Comparison of ENCODE assay signal across 8 mouse cellular contexts in the genomic region with DNA sequence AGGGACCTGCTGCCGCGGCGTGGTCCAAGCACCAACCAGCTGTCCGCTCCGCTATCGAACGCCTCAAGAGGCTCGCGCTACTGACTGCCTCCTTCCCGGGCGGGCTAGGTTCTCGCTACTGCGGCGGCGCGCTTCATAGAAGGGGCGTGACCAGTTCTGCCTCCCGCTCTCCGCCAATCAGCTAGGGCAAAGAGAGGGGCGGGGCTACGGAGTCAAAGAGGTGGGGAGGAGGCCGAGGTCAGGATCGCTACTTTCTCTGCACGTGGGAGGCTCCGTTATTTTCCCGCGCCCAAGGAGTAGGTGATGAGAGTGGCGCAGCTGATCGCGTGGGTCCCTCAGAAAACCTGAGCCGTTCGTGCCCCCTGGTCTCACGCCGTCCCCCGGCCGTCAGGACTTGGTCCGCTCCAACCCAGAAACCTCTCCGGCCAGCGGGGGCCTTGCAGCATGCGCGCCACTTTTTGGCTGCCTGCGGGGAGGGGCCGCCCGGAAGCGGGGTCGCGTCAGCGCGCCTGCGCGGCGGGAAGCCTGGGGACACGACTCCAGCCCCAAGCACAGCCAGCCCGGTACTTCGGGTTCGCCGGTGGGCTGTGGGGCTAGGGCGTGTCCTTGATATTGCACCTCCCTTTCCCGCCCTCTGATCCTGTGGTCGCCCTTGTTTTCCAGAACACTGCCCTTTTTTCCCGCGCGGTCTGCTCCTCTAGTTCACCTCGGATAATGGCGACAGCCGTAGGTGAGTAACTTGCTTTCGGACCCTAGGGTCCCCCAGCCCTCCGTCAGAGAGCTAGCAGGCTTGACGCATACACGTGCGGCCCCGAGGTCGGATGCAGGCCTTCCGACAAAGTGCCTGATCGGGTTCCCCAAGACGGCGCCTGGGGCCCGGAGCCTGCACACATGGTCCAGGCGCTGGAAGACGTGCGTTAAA. TPM values are rescaled to one million over a fixed set of nuclear protein-coding genes. Genes with fewer than 3 reads are reported as not detected.
DNase-seq lines count a peak whose midpoint lies in the region; ATAC-seq lines count a peak whose summit lies in the region.

A gene (plus strand): TSS at position 202 of the 922 bp plus-strand sequence.
A gene (minus strand): TSS at position 473 of the 922 bp plus-strand sequence.

- whole genome bisulfite sequencing in heart, embryonic 14.5 days = under 1% methylated on average over 75 of the region's 81 CpGs
- WGBS in liver, embryonic 13.5 days (ENCODE audit: insufficient replicate concordance) = under 1% methylated on average over 81 of the region's 81 CpGs
- WGBS in stomach, embryonic 16.5 days = under 1% methylated on average over 81 of the region's 81 CpGs

- H3K27ac ChIP-seq in brown adipose tissue, adult 24 weeks (replicated peaks; ENCODE audit: low read depth, low read length) = peak within 1 kb of the TSS; percentile 59
- peak within 1 kb of the TSS; percentile 81 to 86 for H3K27ac ChIP-seq in heart, embryonic 14.5 days (replicated peaks in 1 of 2; ENCODE audit: control insufficient read depth in 1 of 2, insufficient read depth in 1 of 2, low read depth in 2 of 2, low read length in 2 of 2)
- H3K27ac ChIP-seq in liver, embryonic 13.5 days = peak within 1 kb of the TSS; percentile 88
- peak within 1 kb of the TSS; percentile 88 for H3K27ac ChIP-seq in stomach, embryonic 16.5 days (ENCODE audit: low read length)

- H3K9me3 ChIP-seq in heart, embryonic 14.5 days (ENCODE audit: control insufficient read depth, low read length) = no peaks in the 10 kb centered on the region
- no peaks in the 10 kb centered on the region for H3K9me3 ChIP-seq in liver, embryonic 13.5 days (replicated peaks)
- no peaks in the 10 kb centered on the region for H3K9me3 ChIP-seq in stomach, embryonic 16.5 days (replicated peaks; ENCODE audit: control insufficient read depth, low read length)

- peak within 1 kb of the TSS; percentile 90 for H3K9ac ChIP-seq in heart, embryonic 14.5 days (ENCODE audit: low read length)
- H3K9ac ChIP-seq in liver, embryonic 13.5 days = peak within 1 kb of the TSS; percentile 88
- peak within 1 kb of the TSS; percentile 74 for H3K9ac ChIP-seq in stomach, embryonic 16.5 days (ENCODE audit: low read length)

- H3K27me3 ChIP-seq in heart, embryonic 14.5 days (ENCODE audit: control insufficient read depth, insufficient read depth, low read length) = no peaks in the 10 kb centered on the region
- H3K27me3 ChIP-seq in liver, embryonic 13.5 days = no peaks in the 10 kb centered on the region
- no peaks in the 10 kb centered on the region for H3K27me3 ChIP-seq in stomach, embryonic 16.5 days (ENCODE audit: control insufficient read depth, insufficient read depth, low read length)

- DNase-seq in CD4-positive, CD25-positive, alpha-beta regulatory T cell, adult 2 months (ENCODE audit: low read depth, low spot score) = peak; percentile 99
- peak; percentile 62 for DNase-seq in fat pad, adult 2 months (ENCODE audit: extremely low read depth, low read depth, low spot score)
- peak; percentile 99 for DNase-seq in kidney, postnatal 14 days
- peak; percentile 99 for DNase-seq in liver, embryonic 13.5 days
- peak; percentile 98 for DNase-seq in neural tube, embryonic 10.5 days (ENCODE audit: extremely low spot score, low spot score)

- ATAC-seq in heart, embryonic 14.5 days (ENCODE audit: insufficient number of reproducible peaks, insufficient read depth, low FRiP score, low read depth) = peak; percentile 96
- peak; percentile 91 for ATAC-seq in liver, embryonic 13.5 days (ENCODE audit: low read depth)
- peak; percentile 97 for ATAC-seq in stomach, embryonic 16.5 days (ENCODE audit: insufficient read depth, low FRiP score)

- H3K4me3 ChIP-seq in brown adipose tissue, adult 24 weeks (ENCODE audit: insufficient read depth, low read depth, low read length) = peak within 1 kb of the TSS; percentile 74
- peak within 1 kb of the TSS; percentile 80 to 81 for H3K4me3 ChIP-seq in heart, embryonic 14.5 days (ENCODE audit: control insufficient read depth in 1 of 2, insufficient read depth in 1 of 2, low read depth in 1 of 2, low read length in 2 of 2)
- peak within 1 kb of the TSS; percentile 84 for H3K4me3 ChIP-seq in liver, embryonic 13.5 days (replicated peaks)
- peak within 1 kb of the TSS; percentile 67 for H3K4me3 ChIP-seq in stomach, embryonic 16.5 days (replicated peaks; ENCODE audit: low read length)

- peak within 1 kb of the TSS; percentile 94 for H3K4me2 ChIP-seq in heart, embryonic 14.5 days (ENCODE audit: low read length)
- peak within 1 kb of the TSS; percentile 93 for H3K4me2 ChIP-seq in liver, embryonic 13.5 days
- H3K4me2 ChIP-seq in stomach, embryonic 16.5 days (ENCODE audit: low read depth, low read length) = peak within 1 kb of the TSS; percentile 90

- H3K36me3 ChIP-seq in heart, embryonic 14.5 days (ENCODE audit: control insufficient read depth, insufficient read depth, low read length) = peaks cover 21% of the 10 kb centered on the region
- H3K36me3 ChIP-seq in liver, embryonic 13.5 days = peaks cover 50% of the 10 kb centered on the region
- no peaks in the 10 kb centered on the region for H3K36me3 ChIP-seq in stomach, embryonic 16.5 days (ENCODE audit: control insufficient read depth, insufficient read depth, low read length)

- H3K4me1 ChIP-seq in brown adipose tissue, adult 24 weeks (ENCODE audit: control insufficient read depth, insufficient read depth, insufficient read length, low read length) = peaks cover 11% of the 10 kb centered on the region; the same call in 1 of the 2 replicates
- peaks cover 10 to 49% of the 10 kb centered on the region in 2 experiments for H3K4me1 ChIP-seq in heart, embryonic 14.5 days (ENCODE audit: control insufficient read depth in 2 of 2, insufficient read depth in 2 of 2, low read length in 2 of 2)
- H3K4me1 ChIP-seq in liver, embryonic 13.5 days (replicated peaks) = peaks cover 73% of the 10 kb centered on the region
- peaks cover 16% of the 10 kb centered on the region for H3K4me1 ChIP-seq in stomach, embryonic 16.5 days (ENCODE audit: control insufficient read depth, insufficient read depth, low read length)

RNA-seq across cellular contexts. Expression of the first gene that starts in this region (rescaled TPM):
- 121 and 134 TPM in 2 replicates for polyA plus RNA-seq in brown adipose tissue, adult 24 weeks (2012; ENCODE audit: insufficient read depth, insufficient read length, missing spikeins)
- polyA plus RNA-seq in heart, embryonic 14.5 days (2014; fragmentation: Nextera tagmentation; extraction: Ambion mirVana) = 231 and 234 TPM in 2 replicates
- 216 and 252 TPM in 2 replicates for polyA plus RNA-seq in liver, embryonic 13.5 days (2015; fragmentation: Nextera tagmentation; extraction: Ambion mirVana)
- polyA plus RNA-seq in stomach, embryonic 16.5 days (2015; fragmentation: Nextera tagmentation; extraction: Ambion mirVana) = 210 and 211 TPM in 2 replicates

RNA-seq across cellular contexts. Expression of the second gene that starts in this region (rescaled TPM):
- polyA plus RNA-seq in brown adipose tissue, adult 24 weeks (2012; ENCODE audit: insufficient read depth, insufficient read length, missing spikeins) = 5.3 TPM in 2 replicates
- 23.8 and 26.4 TPM in 2 replicates for polyA plus RNA-seq in heart, embryonic 14.5 days (2014; fragmentation: Nextera tagmentation; extraction: Ambion mirVana)
- polyA plus RNA-seq in liver, embryonic 13.5 days (2015; fragmentation: Nextera tagmentation; extraction: Ambion mirVana) = 38.5 and 45.7 TPM in 2 replicates
- polyA plus RNA-seq in stomach, embryonic 16.5 days (2015; fragmentation: Nextera tagmentation; extraction: Ambion mirVana) = 21.7 and 26.2 TPM in 2 replicates

Comparison
In these comparisons a context has a peak if more than half of its experiments do, and no peak if none do; other contexts are left out.
1. Peak in every context shown above with its lines: DNase-seq, ATAC-seq, H3K4me3 ChIP-seq and H3K27ac ChIP-seq.